Mouse (Mus musculus) stomach, embryonic 14.5 days (tissue): ENCODE results near the gene Arid5b. TPM values are rescaled to one million over a fixed set of nuclear protein-coding genes. Genes with fewer than 3 reads are reported as not detected.
A peak's percentile ranks its signal among the peaks of the same experiment; 100 is the strongest.

ENCODE experiments used
- ATAC-seq: fragments of 200-750 bp; cut with Nextera tagmentation; 2 replicates; pipeline ENCODE4 v1.8.0; 2017; ENCODE audit warnings: low read depth, moderate TSS enrichment; ENCODE audit not compliant: insufficient number of reproducible peaks, insufficient read depth, low FRiP score
- H3K27ac ChIP-seq: fragments of 300-500 bp; sonication (generic); 2 replicates; pipeline ENCODE4 v1.5.1; 2014; ENCODE audit warnings: mild to moderate bottlenecking, low read length, moderate library complexity, mixed read lengths
- H3K27me3 ChIP-seq: fragments of 300-500 bp; sonication (generic); 2 replicates; pipeline ENCODE4 v1.6.1; 2014; ENCODE audit warnings: low read length, control low read depth, mixed read lengths; ENCODE audit not compliant: control insufficient read depth, insufficient read depth
- H3K36me3 ChIP-seq: fragments of 300-500 bp; sonication (generic); 2 replicates; pipeline ENCODE4 v1.6.1; 2014; ENCODE audit warnings: mild to moderate bottlenecking, control low read depth, low read length, moderate library complexity, mixed read lengths; ENCODE audit not compliant: control insufficient read depth, insufficient read depth
- H3K4me1 ChIP-seq: fragments of 300-500 bp; sonication (generic); 2 replicates; pipeline ENCODE4 v1.6.1; 2014; ENCODE audit warnings: low read length, control low read depth, mixed read lengths; ENCODE audit not compliant: control insufficient read depth, insufficient read depth
- H3K4me2 ChIP-seq: fragments of 300-500 bp; sonication (generic); replicated peaks from 2 replicates; pipeline ENCODE4 v1.6.1; 2014; ENCODE audit warnings: low read depth, low read length, control low read depth
- H3K4me3 ChIP-seq: fragments of 300-500 bp; sonication (generic); 2 replicates; pipeline ENCODE4 v1.5.1; 2014; ENCODE audit warnings: low read depth, low read length, control low read depth
- H3K9ac ChIP-seq: fragments of 300-500 bp; sonication (generic); replicated peaks from 2 replicates; pipeline ENCODE4 v1.6.1; 2014; ENCODE audit warnings: low read depth, mild to moderate bottlenecking, control low read depth, low read length, moderate library complexity, mixed read lengths
- H3K9me3 ChIP-seq: fragments of 300-500 bp; sonication (generic); 2 replicates; pipeline ENCODE4 v1.6.1; 2016; ENCODE audit warnings: low read depth, low read length, control low read depth; ENCODE audit not compliant: control insufficient read depth
- WGBS: fragments of 180-500 bp; shearing (Covaris S2); extraction: QIAGEN DNeasy Blood & Tissue Kit; methylation state at CpG from one replicate; pipeline ENCODE4 v1.1.7; 2014; 5-methylcytosine and 5-hydroxymethylcytosine counted together
- polyA plus RNA-seq: library from polyadenylated mRNA; unstranded; fragments of >200 nt; fragmentation: Nextera tagmentation; extraction: Ambion mirVana; gene quantifications from 2 replicates; pipeline ENCODE4 v1.2.1, GENCODE M21; 2014

The Arid5b gene
- polyA plus RNA-seq, 1 experiment from 2014 or later, result 40.8 TPM

GRCm38 (mm10) chr10:68277671-68278151 is 829 bp downstream of the Arid5b start:
- peaks cover 4% of the 10 kb centered on the region; the same call in 1 of the 2 replicates for H3K36me3 ChIP-seq
- peaks cover 16% of the 10 kb centered on the region for H3K4me1 ChIP-seq
- no peak for ATAC-seq
- H3K9ac ChIP-seq, result peak overlapping the region; percentile 63
- H3K27me3 ChIP-seq, result no peaks in the 10 kb centered on the region
- no peaks in the 10 kb centered on the region for H3K9me3 ChIP-seq
- H3K4me2 ChIP-seq, result peak overlapping the region; percentile 82
- WGBS, result under 1% methylated on average over 15 of the region's 15 CpGs
- H3K4me3 ChIP-seq, result peak overlapping the region; percentile 68
- H3K27ac ChIP-seq, result peak overlapping the region; percentile 94

- Histone ChIP-seq H3K4me1 (peaks cover 9% of the 10 kb centered on the region), H3K4me2 (peak overlapping the region; percentile 82), H3K36me3 (peaks cover 4% of the 10 kb centered on the region; the same call in 1 of the 2 replicates), H3K27me3 (no peaks in the 10 kb centered on the region), H3K9ac (peak overlapping the region; percentile 63), H3K27ac (peak overlapping the region; percentile 94), H3K9me3 (no peaks in the 10 kb centered on the region), H3K4me3 (peak overlapping the region; percentile 68)
- 1% methylated on average over 26 of the region's 34 CpGs for WGBS
- ATAC-seq, result peak; percentile 64
Measured at GRCm38 (mm10) chr10:68276976-68277441, 1.5 kb downstream of the Arid5b start.

DNA sequence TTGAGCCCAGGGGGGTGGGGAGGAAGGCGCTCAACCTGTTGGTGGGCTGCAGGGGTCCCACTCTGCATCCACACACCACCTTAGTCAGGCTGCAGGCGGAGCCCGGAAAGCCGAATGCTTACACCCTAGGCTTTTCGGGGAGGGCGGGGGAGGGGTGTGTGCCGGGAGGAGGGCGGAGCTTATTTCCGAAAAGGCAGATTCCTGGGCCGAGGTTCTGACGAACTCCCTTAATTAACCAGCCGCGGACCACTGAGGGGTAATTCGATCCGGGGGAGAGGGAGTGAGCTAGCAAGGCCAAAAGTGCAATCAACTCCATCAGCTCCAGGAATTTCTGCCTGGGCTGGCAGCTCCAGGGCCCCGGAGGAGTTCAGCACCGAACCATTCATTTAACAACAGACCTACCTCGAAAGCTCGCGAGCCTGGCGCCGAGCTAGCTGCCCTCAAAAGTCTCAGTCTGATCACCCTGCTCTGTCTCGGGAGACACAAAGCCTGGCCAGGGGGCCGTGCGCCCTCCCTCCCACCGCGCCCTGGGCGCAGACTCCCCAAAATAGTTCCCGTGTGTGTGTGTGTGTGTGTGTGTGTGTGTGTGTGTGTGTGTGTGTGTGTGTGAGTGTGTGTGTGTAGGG is 2.1 kb downstream of the Arid5b start:
- H3K27ac ChIP-seq, result peak overlapping the region; percentile 94
- ATAC-seq, result peak; percentile 83
- H3K9ac ChIP-seq, result peak overlapping the region; percentile 63
- WGBS, result under 1% methylated on average over 28 of the region's 29 CpGs
- peak overlapping the region; percentile 82 for H3K4me2 ChIP-seq
- H3K4me1 ChIP-seq, result peaks cover 5% of the 10 kb centered on the region; the same call in 1 of the 2 replicates
- H3K36me3 ChIP-seq, result peaks cover 4% of the 10 kb centered on the region; the same call in 1 of the 2 replicates
- H3K9me3 ChIP-seq, result no peaks in the 10 kb centered on the region
- H3K27me3 ChIP-seq, result no peaks in the 10 kb centered on the region
- peak overlapping the region; percentile 68 for H3K4me3 ChIP-seq

DNA sequence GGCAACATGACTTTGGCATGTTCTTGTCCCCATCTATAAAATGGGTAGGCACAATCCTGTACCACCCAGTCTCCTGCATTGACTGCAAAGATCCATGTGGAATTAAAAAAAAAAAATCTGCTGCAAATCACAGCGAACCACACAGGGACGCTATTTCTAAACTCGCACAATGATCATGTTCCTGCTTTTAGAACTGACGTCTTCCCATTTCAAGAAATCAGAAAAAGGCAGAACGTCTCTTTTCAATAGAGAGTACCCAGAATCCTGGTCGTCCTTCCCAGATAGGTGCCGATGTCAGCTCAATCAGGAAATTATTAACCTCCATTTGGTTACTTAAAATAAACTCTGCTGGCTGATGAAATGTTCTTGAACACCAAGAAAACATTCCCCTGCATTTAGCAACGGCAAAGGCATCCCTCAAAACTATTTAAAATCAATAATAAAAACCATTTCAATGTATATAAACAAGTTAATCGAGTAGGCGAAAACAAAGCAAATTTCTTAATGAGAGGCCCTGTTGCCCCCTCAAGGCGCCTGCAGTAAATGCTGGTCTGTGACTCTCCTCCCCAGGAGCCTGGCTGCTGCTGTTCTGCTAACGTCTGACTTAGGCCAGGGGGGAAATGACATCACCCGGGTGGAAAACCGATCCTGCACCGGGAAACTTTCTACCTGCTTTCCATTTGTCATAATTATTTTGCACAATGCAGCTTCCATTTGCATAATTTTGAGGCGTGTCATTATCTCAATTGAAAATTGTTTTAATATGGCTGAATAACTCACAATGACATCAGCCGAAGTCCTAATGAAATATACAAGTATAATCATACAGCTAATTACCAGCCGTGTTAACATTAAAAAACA is 3.4 kb downstream of the Arid5b start:
- no peak overlapping the region for H3K9ac ChIP-seq
- WGBS, result 30% methylated on average over 18 of the region's 18 CpGs
- peaks cover 8% of the 10 kb centered on the region for H3K36me3 ChIP-seq
- no peaks in the 10 kb centered on the region for H3K9me3 ChIP-seq
- peak overlapping the region; percentile 82 for H3K4me2 ChIP-seq
- H3K4me1 ChIP-seq, result peaks cover 3% of the 10 kb centered on the region; the same call in 1 of the 2 replicates
- no peaks in the 10 kb centered on the region for H3K27me3 ChIP-seq
- ATAC-seq, result no peak
- no peak overlapping the region for H3K27ac ChIP-seq
- H3K4me3 ChIP-seq, result peak overlapping the region; percentile 68; the same call in 1 of the 2 replicates

GRCm38 (mm10) chr10:68269789-68270188 is 8.8 kb downstream of the Arid5b start:
- Histone ChIP-seq H3K9ac (no peak overlapping the region), H3K9me3 (no peaks in the 10 kb centered on the region), H3K4me1 (peaks cover 9% of the 10 kb centered on the region), H3K4me2 (no peak overlapping the region), H3K27me3 (no peaks in the 10 kb centered on the region), H3K27ac (no peak overlapping the region), H3K4me3 (no peak overlapping the region), H3K36me3 (peaks cover 8% of the 10 kb centered on the region)
- WGBS, result 85% methylated on average over 10 of the region's 10 CpGs
- no peak for ATAC-seq

- H3K4me1 ChIP-seq, result peaks cover 9% of the 10 kb centered on the region
- H3K9ac ChIP-seq, result no peak overlapping the region
- no peak; the same call in 1 of the 2 replicates for ATAC-seq
- H3K4me2 ChIP-seq, result no peak overlapping the region
- H3K27ac ChIP-seq, result no peak overlapping the region
- H3K36me3 ChIP-seq, result peaks cover 4% of the 10 kb centered on the region
- WGBS, result 58% methylated on average over 5 of the region's 5 CpGs
- H3K27me3 ChIP-seq, result no peaks in the 10 kb centered on the region
- no peak overlapping the region for H3K4me3 ChIP-seq
- no peaks in the 10 kb centered on the region for H3K9me3 ChIP-seq
Measured at GRCm38 (mm10) chr10:68268629-68269028, 9.9 kb downstream of the Arid5b start.

- H3K9ac ChIP-seq, result no peak overlapping the region
- peaks cover 9% of the 10 kb centered on the region for H3K4me1 ChIP-seq
- H3K4me3 ChIP-seq, result no peak overlapping the region
- no peaks in the 10 kb centered on the region for H3K27me3 ChIP-seq
- no peaks in the 10 kb centered on the region for H3K36me3 ChIP-seq
- 88% methylated on average over 10 of the region's 10 CpGs for WGBS
- H3K4me2 ChIP-seq, result no peak overlapping the region
- no peak for ATAC-seq
- no peaks in the 10 kb centered on the region for H3K9me3 ChIP-seq
- H3K27ac ChIP-seq, result no peak overlapping the region
Measured at GRCm38 (mm10) chr10:68263969-68264688, 14.4 kb downstream of the Arid5b start.
